Mouse (Mus musculus): ENCODE results near the gene Pttg1ip. TPM values are rescaled to one million over a fixed set of nuclear protein-coding genes. Genes with fewer than 3 reads are reported as not detected.

Pttg1ip gene
- polyA plus RNA-seq, 1 experiment from 2014 or later, result 64.6 TPM

DNA sequence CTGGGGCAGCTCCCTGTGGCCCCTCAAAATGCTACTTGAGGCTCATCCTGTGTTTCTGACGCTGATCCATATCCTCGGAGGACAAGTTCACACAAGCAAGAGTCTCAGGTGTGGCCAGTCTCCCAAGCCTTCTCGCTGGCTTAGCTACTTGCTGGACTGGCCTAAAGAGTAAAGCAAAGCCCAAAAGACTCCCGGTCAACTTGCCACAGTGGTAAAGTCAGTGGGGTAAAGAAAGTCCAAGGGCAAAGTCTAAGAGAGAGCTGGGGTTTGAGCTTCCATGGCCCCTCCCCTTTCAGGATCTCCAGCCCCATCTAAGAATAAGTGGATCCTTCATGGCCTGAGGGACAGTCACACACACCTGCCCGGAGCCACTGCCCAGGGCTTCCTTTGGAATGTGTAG, 29.4 kb upstream of the Pttg1ip start:
- Histone ChIP-seq H3K4me1 (no peaks in the 10 kb centered on the region), H3K4me2 (no peak overlapping the region), H3K9ac (no peak overlapping the region), H3K27me3 (no peaks in the 10 kb centered on the region), H3K27ac (no peak overlapping the region), H3K9me3 (no peaks in the 10 kb centered on the region), H3K36me3 (replicated peaks) (no peaks in the 10 kb centered on the region), H3K4me3 (replicated peaks) (no peak overlapping the region)
- no peak for ATAC-seq (ENCODE audit: low FRiP score)
- WGBS, result 88% methylated on average over 5 of the region's 5 CpGs

DNA sequence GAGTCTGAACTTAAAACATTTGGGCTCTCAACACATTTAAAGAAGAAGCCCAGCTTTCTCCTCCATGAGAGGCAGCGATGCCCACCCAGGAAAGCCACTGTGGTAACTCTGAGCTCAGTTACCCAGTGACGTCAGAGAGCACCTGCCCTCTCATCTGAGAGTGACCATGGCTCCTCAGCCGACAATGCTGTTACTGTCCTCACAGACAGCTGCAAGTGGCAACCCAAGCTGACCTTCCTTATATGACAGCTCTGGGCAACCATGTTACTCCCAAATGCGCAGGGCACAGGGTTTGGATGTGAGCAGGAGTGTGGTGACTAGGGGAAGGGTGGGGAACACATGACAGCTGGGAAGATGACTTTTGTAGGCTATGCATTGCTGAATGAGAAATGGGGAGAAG, 28.2 kb upstream of the Pttg1ip start:
- Histone ChIP-seq H3K9ac (no peak overlapping the region), H3K4me3 (replicated peaks) (no peak overlapping the region), H3K4me1 (no peaks in the 10 kb centered on the region), H3K36me3 (replicated peaks) (no peaks in the 10 kb centered on the region), H3K4me2 (no peak overlapping the region), H3K27ac (no peak overlapping the region), H3K27me3 (no peaks in the 10 kb centered on the region), H3K9me3 (no peaks in the 10 kb centered on the region)
- 82% methylated on average over 4 of the region's 4 CpGs for WGBS
- no peak for ATAC-seq (ENCODE audit: low FRiP score)

DNA sequence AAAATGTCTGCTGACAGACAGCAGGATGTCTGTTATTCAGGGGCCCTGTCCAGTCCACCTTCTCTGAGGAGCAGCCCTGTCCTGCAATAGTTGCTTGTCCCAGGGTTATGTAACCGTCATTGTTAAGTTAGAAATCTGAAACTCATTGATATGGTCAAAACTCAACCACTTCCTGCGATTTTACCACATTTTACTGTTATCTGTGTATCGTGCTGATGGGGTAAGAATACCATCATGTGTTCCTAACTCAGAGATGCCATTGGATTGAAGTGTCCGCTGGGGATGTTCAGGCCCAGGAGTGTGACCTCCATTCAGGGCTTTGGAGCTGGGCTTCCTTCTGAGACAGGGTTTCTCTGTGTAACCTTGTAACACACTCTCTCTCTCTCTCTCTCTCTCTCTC, 26.6 kb upstream of the Pttg1ip start:
- no peak for ATAC-seq (ENCODE audit: low FRiP score)
- Histone ChIP-seq H3K9me3 (no peaks in the 10 kb centered on the region), H3K27me3 (no peaks in the 10 kb centered on the region), H3K4me2 (no peak overlapping the region), H3K36me3 (replicated peaks) (no peaks in the 10 kb centered on the region), H3K4me1 (no peaks in the 10 kb centered on the region), H3K4me3 (replicated peaks) (no peak overlapping the region), H3K27ac (no peak overlapping the region), H3K9ac (no peak overlapping the region)
- 86% methylated on average over 4 of the region's 4 CpGs for WGBS

DNA sequence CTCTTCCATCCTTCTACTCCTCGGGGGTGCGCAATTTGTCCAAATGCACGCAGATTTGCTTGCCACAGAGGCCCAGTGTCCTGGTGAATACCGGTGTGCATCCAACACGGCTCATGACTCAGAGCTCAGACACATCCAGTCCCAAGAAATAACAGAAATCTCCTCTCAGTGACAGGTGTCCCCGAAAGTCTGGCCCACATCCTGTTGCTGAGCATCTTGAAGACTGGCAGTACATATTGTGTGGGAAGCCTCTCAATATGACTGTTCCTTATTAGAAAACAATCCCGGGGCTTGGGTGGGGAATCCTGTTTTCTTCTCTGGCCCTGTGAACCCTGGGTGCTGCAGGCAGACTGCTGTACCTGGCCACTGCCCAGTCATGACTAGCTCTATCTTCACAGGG, 24.9 kb upstream of the Pttg1ip start:
- no peak for ATAC-seq (ENCODE audit: low FRiP score)
- no peaks in the 10 kb centered on the region for H3K36me3 ChIP-seq (replicated peaks)
- WGBS, result 90% methylated on average over 7 of the region's 7 CpGs
- no peak overlapping the region for H3K4me3 ChIP-seq (replicated peaks)
- H3K27ac ChIP-seq, result no peak overlapping the region
- H3K27me3 ChIP-seq, result no peaks in the 10 kb centered on the region
- H3K4me2 ChIP-seq, result no peak overlapping the region
- H3K4me1 ChIP-seq, result no peaks in the 10 kb centered on the region
- no peaks in the 10 kb centered on the region for H3K9me3 ChIP-seq
- no peak overlapping the region for H3K9ac ChIP-seq

DNA sequence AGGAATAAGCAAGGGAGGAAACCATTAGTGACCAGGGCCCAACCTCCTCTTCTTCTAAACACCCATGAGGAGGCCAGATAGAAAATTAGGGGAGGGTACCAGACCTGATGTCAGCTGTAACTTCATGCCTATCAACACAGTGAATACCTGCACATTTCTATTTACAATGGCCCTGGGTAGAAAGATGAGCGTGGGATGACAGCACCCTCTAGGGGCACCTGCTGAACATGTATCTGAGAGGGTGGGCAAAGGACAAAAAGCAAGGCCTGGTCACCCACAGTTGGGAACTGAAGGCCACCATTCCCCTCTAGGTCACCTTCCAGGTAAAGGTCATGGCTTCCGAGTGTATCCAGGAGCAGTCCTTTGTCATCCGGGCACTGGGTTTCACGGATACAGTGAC, 23.9 kb upstream of the Pttg1ip start:
- no peak for ATAC-seq (ENCODE audit: low FRiP score)
- H3K4me3 ChIP-seq (replicated peaks), result no peak overlapping the region
- no peaks in the 10 kb centered on the region for H3K27me3 ChIP-seq
- no peak overlapping the region for H3K4me2 ChIP-seq
- H3K27ac ChIP-seq, result no peak overlapping the region
- H3K9ac ChIP-seq, result no peak overlapping the region
- H3K4me1 ChIP-seq, result no peaks in the 10 kb centered on the region
- WGBS, result 83% methylated on average over 4 of the region's 4 CpGs
- H3K36me3 ChIP-seq (replicated peaks), result no peaks in the 10 kb centered on the region
- H3K9me3 ChIP-seq, result no peaks in the 10 kb centered on the region

DNA sequence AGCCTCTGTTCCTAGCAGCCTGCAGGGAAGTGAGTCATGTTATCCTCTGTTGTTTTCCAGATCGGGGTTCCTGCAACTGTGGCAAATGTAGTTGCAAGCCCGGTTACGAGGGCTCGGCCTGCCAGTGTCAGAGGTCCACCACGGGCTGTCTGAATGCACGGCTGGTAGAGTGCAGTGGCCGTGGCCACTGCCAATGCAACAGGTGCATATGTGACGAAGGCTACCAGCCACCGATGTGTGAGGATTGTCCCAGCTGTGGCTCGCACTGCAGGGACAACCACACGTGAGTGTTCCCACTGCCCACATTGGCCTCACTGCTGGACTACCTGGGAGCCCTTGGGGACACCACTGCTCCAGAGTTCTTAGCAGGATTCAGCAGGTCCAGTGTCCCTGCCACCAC, 21.4 kb upstream of the Pttg1ip start:
- WGBS, result 86% methylated on average over 11 of the region's 11 CpGs

DNA sequence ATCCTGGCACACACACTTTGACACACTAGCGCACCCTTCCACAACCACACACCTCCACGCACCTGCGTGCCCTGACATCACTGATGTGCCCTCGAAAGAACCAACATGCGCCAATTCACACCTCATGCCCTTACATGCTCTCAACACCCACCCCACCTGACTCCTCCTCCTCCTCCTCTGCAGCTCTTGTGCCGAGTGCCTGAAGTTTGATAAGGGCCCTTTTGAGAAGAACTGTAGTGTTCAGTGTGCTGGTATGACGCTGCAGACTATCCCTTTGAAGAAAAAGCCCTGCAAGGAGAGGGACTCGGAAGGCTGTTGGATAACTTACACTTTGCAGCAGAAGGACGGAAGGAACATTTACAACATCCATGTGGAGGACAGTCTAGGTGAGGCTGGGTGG, 20.7 kb upstream of the Pttg1ip start:
- Histone ChIP-seq H3K27me3 (no peaks in the 10 kb centered on the region), H3K9me3 (no peaks in the 10 kb centered on the region), H3K4me3 (replicated peaks) (no peak overlapping the region), H3K9ac (no peak overlapping the region), H3K4me1 (no peaks in the 10 kb centered on the region), H3K27ac (no peak overlapping the region), H3K36me3 (replicated peaks) (no peaks in the 10 kb centered on the region), H3K4me2 (no peak overlapping the region)
- ATAC-seq (ENCODE audit: low FRiP score), result no peak
- 87% methylated on average over 9 of the region's 9 CpGs for WGBS

More for the DNA sequence above, 21.4 kb upstream of the Pttg1ip start:
- Histone ChIP-seq H3K36me3 (replicated peaks) (no peaks in the 10 kb centered on the region), H3K4me3 (replicated peaks) (no peak overlapping the region), H3K4me2 (no peak overlapping the region), H3K27me3 (no peaks in the 10 kb centered on the region), H3K4me1 (no peaks in the 10 kb centered on the region), H3K9ac (no peak overlapping the region), H3K27ac (no peak overlapping the region), H3K9me3 (no peaks in the 10 kb centered on the region)
- no peak for ATAC-seq (ENCODE audit: low FRiP score)

DNA sequence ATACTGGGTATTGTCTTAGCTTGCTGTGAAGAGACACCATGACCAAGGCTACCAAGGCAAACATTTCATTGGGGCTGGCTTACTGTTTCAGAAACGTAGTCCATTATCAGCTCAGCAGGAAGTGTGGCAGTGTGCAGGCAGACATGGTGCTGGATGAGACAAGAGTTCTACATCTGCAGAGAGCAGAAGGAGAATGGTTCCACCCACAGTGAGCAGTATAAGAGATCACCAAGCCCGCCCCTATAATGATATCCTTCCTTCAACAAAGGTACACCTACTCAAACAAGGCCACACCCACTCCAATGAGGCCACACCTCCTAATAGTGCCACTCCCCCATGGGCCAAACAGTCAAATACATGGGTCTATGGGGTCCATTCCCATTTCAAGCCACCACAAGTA, 20.0 kb upstream of the Pttg1ip start:
- 74% methylated on average over 2 of the region's 2 CpGs for WGBS
- H3K36me3 ChIP-seq (replicated peaks), result no peaks in the 10 kb centered on the region
- H3K4me2 ChIP-seq, result no peak overlapping the region
- ATAC-seq (ENCODE audit: low FRiP score), result no peak
- no peaks in the 10 kb centered on the region for H3K27me3 ChIP-seq
- H3K9me3 ChIP-seq, result no peaks in the 10 kb centered on the region
- H3K4me1 ChIP-seq, result no peaks in the 10 kb centered on the region
- H3K27ac ChIP-seq, result no peak overlapping the region
- H3K9ac ChIP-seq, result no peak overlapping the region
- H3K4me3 ChIP-seq (replicated peaks), result no peak overlapping the region

DNA sequence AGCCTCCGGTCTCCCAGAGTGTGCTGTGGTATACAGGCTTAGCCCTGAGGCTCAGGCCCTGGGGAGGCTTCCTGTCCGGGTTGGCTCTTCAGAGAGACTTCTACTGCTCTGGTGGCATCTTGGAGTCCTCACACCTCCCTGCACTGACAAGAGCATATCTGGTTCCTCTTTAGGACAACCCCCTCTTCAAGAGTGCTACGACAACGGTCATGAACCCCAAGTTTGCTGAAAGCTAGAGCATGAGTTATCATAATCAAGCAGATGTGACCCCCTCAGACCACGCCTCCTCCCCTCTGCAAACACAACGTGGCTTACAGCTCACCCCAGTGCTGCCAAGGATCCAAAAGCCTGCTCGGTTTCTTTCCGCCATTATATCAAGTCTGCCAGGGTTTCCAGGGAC, 16.5 kb upstream of the Pttg1ip start:
- Histone ChIP-seq H3K36me3 (replicated peaks) (no peaks in the 10 kb centered on the region), H3K4me2 (no peak overlapping the region), H3K27ac (no peak overlapping the region), H3K9me3 (no peaks in the 10 kb centered on the region), H3K27me3 (no peaks in the 10 kb centered on the region), H3K4me1 (peaks cover 7% of the 10 kb centered on the region), H3K9ac (no peak overlapping the region), H3K4me3 (replicated peaks) (no peak overlapping the region)
- 84% methylated on average over 8 of the region's 8 CpGs for WGBS
- no peak for ATAC-seq (ENCODE audit: low FRiP score)

DNA sequence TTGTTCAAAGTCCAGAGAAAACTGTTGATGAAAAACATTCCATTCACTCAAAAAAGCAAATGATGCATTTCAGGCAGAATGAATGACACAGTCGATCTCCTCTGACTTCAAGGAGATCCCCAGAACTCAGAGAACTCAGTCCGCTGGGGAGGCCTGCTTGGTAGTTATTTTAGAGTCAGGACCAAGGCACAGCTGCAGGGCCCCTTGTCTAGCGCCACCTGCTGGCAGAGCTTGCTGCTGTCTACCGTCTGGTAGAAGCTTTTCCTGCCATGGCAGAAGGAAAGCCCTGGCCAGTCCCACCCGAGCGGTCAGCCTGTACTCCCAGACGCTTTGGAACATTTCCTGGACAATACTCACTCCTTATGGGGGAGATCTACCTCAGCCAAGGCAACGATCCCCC, 14.9 kb upstream of the Pttg1ip start:
- 35% methylated on average over 8 of the region's 8 CpGs for WGBS
- Histone ChIP-seq H3K4me1 (peaks cover 7% of the 10 kb centered on the region), H3K36me3 (replicated peaks) (no peaks in the 10 kb centered on the region), H3K9me3 (no peaks in the 10 kb centered on the region), H3K4me2 (no peak overlapping the region), H3K27me3 (no peaks in the 10 kb centered on the region), H3K9ac (no peak overlapping the region), H3K4me3 (replicated peaks) (no peak overlapping the region), H3K27ac (no peak overlapping the region)
- ATAC-seq (ENCODE audit: low FRiP score), result no peak

DNA sequence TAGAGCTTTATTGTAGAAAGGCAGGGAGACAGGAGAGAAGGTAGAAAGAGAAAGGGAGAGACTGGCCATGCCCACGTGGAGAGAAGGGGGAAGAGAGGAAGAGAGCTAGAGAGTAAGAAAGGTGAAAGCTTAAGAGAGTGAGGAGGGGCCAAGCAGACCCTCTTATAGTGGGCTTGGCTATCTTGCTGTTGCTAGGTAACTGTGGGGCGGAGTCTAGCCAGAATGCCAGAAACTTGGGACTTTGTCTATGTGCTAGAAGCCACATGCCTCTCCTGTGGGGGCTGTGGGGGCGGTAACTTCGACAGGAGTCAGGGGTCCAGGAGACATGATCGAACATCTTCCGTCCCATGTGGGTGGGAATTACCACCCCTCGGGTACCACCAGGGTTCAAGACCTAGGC, 12.0 kb upstream of the Pttg1ip start:
- H3K4me3 ChIP-seq (replicated peaks), result no peak overlapping the region
- no peak for ATAC-seq (ENCODE audit: low FRiP score)
- H3K9me3 ChIP-seq, result no peaks in the 10 kb centered on the region
- H3K27me3 ChIP-seq, result no peaks in the 10 kb centered on the region
- peaks cover 7% of the 10 kb centered on the region for H3K4me1 ChIP-seq
- no peak overlapping the region for H3K27ac ChIP-seq
- WGBS, result 38% methylated on average over 7 of the region's 7 CpGs
- no peaks in the 10 kb centered on the region for H3K36me3 ChIP-seq (replicated peaks)
- no peak overlapping the region for H3K9ac ChIP-seq
- H3K4me2 ChIP-seq, result no peak overlapping the region

DNA sequence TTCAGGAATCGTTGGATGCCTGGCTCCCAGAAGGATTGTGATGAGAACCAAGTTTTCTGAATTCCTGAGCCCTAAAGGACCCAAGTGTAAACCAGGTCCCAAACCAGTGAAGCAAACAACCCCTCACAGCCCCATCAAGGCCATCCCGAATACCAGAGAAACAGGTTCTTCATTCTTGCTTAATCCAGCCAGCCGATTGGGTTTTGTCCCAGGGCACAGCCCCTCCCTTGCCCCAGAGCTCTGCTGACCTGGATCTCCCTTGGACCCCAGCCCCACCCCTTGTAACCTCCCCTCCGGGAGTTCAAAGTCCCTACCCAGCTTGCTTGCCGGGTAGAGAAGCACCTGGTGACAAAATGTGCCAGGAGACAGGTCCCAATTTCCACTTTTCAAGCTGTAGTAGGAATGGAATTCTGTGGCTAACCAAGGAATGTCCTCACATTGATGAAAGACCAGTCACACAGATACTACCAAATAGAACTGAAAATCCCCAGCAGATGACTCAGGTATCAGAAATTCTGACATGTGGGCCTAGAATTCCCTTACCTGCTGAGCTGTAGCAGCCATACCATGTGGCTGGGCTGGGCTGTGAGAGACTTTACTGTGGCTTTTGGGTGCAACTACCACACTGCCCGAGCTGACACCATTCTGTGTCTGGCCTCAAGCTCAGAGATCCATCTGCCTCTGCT, 11.4 kb upstream of the Pttg1ip start:
- Histone ChIP-seq H3K27me3 (no peaks in the 10 kb centered on the region), H3K9ac (no peak overlapping the region), H3K36me3 (replicated peaks) (no peaks in the 10 kb centered on the region), H3K9me3 (no peaks in the 10 kb centered on the region), H3K4me1 (peaks cover 7% of the 10 kb centered on the region), H3K4me2 (no peak overlapping the region), H3K27ac (no peak overlapping the region), H3K4me3 (replicated peaks) (no peak overlapping the region)
- WGBS, result 66% methylated on average over 6 of the region's 6 CpGs
- ATAC-seq (ENCODE audit: low FRiP score), result no peak

DNA sequence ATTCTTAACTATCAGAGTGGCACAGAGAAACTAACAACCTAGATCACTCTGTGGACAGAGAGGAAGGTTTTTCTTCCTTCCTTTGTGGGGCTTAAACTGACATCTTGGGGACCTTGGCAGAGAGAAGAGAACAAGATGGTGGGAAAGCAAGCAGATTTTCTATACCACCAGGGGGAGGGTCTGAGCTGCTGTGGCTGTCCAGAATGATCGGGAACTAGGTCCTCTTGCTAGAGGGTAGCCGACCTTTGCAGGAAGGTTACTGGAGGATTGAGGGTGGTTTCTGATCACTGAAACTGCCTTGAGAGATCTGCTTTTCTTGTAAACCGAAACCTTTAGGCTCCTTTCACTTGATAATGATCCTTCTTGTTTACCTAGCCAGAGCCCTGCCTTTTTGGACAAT, 9.3 kb upstream of the Pttg1ip start:
- no peak for ATAC-seq (ENCODE audit: low FRiP score)
- H3K4me3 ChIP-seq (replicated peaks), result no peak overlapping the region
- no peaks in the 10 kb centered on the region for H3K27me3 ChIP-seq
- H3K9me3 ChIP-seq, result no peaks in the 10 kb centered on the region
- H3K36me3 ChIP-seq (replicated peaks), result no peaks in the 10 kb centered on the region
- 31% methylated on average over 3 of the region's 3 CpGs for WGBS
- H3K4me1 ChIP-seq, result peaks cover 7% of the 10 kb centered on the region
- no peak overlapping the region for H3K4me2 ChIP-seq
- H3K27ac ChIP-seq, result no peak overlapping the region
- H3K9ac ChIP-seq, result no peak overlapping the region
